Mouse (Mus musculus): ENCODE measurements at regions not wholly inside any gene's neighbourhood (a gene's known extent, or its start where the extent isn't known, plus 50 kb on each side); places are given as distances from the start of the nearest gene placed in this dataset.

GRCm38 (mm10) chrX:67061216-67061615 is 412.1 kb downstream of the Slitrk2 start:
- peak; percentile 22 to 50 for DNase-seq (ENCODE audit: low spot score in 2 of 2)

GRCm38 (mm10) chrX:67062509-67063030 is 413.5 kb downstream of the Slitrk2 start:
- no peak for DNase-seq (ENCODE audit: low spot score in 2 of 2)

- no peak for DNase-seq (ENCODE audit: low spot score in 2 of 2)
Observed at GRCm38 (mm10) chrX:67092395-67092794, 443.3 kb downstream of the Slitrk2 start.

All from layer of hippocampus, adult 8-10 months (tissue).